Mouse (Mus musculus) heart, postnatal 14 days (tissue): ENCODE measurements around the gene Gabpb2. TPM values are rescaled to one million over a fixed set of nuclear protein-coding genes. Genes with fewer than 3 reads are reported as not detected.

Experiments
- DNase-seq, 2 experiments: peaks; one replicate each; pipeline ENCODE4 v3.0.0; 2021 to 2022
- intact Hi-C: fragments of 180-260 bp; cut with DNase I; formaldehyde crosslinking; loops from one replicate; pipeline ENCODE4 v1.15.1; 2025
- long read RNA-seq, 2 experiments: library from polyadenylated mRNA; stranded (forward); transcript quantifications; one replicate each; pipeline ENCODE4 v2.0.0; 2021
- total RNA-seq, 2 experiments: library from RNA; stranded (reverse); gene quantifications; 2 replicates each; pipeline ENCODE4 v1.2.3; 2021

The Gabpb2 gene
- 10 to 100 TPM; 14.9 to 15.0 TPM for total RNA-seq
- long read RNA-seq, experiment 1, partial matches to known transcripts, result 1 of 3 reads
- long read RNA-seq, experiment 1, other reads (novel, unspliced or antisense), result 2 of 3 reads
- long read RNA-seq, experiment 2, partial matches to known transcripts, result 1 of 8 reads
- long read RNA-seq, experiment 2, other reads (novel, unspliced or antisense), result 7 of 8 reads

GRCm38 (mm10) chr3:95217255-95218134, at the start of gene Gabpb2:
Gene Gabpb2 (minus strand): TSS chr3:95217916.
- intact Hi-C loops, result loop anchor here (2.0 to 5.0 kb wide), 2 partner anchors 45 to 75 kb away; partner anchors contain the start of gene Tnfaip8l2
- DNase-seq, result peak; percentile 98 to 99

GRCm38 (mm10) chr3:95266052-95266451, 48.3 kb upstream of the Gabpb2 start:
- intact Hi-C loops, result no loop called here
- no peak for DNase-seq

- no peak for DNase-seq
- intact Hi-C loops, result no loop called here
These were observed 47.0 kb upstream of the Gabpb2 start for GRCm38 (mm10) chr3:95264724-95265123.

- DNase-seq, result peak; percentile 75 to 78
- intact Hi-C loops, result loop anchor here (2.0 kb wide), 1 partner anchor 46 kb away; the partner anchor contains the start of gene Gabpb2
These were observed 45.5 kb upstream of the Gabpb2 start for GRCm38 (mm10) chr3:95263089-95263739.

- DNase-seq, result no peak
- intact Hi-C loops, result loop anchor here (1.0 to 2.0 kb wide), 2 partner anchors 45 to 120 kb away; partner anchors contain the start of genes Gabpb2 and Tnfaip8l2
These were observed 44.3 kb upstream of the Gabpb2 start for GRCm38 (mm10) chr3:95261975-95262374.

GRCm38 (mm10) chr3:95256931-95257330, 39.2 kb upstream of the Gabpb2 start:
- DNase-seq, result no peak
- intact Hi-C loops, result no loop called here

- no peak for DNase-seq
- intact Hi-C loops, result no loop called here
These were observed 33.2 kb upstream of the Gabpb2 start, which contains the start of gene Bnipl for GRCm38 (mm10) chr3:95250783-95251424. Gene Bnipl (minus strand): TSS chr3:95251193.

- no peak for DNase-seq
- intact Hi-C loops, result no loop called here
These were observed 32.6 kb upstream of the Gabpb2 start for GRCm38 (mm10) chr3:95250361-95250760.

GRCm38 (mm10) chr3:95247660-95248336, 30.1 kb upstream of the Gabpb2 start:
- intact Hi-C loops, result no loop called here
- DNase-seq, result no peak

- intact Hi-C loops, result no loop called here
- DNase-seq, result peak; percentile 12 to 42
These were observed 28.9 kb upstream of the Gabpb2 start for GRCm38 (mm10) chr3:95246465-95247231.

GRCm38 (mm10) chr3:95243086-95243485, 25.4 kb upstream of the Gabpb2 start:
- DNase-seq, result no peak
- intact Hi-C loops, result no loop called here

GRCm38 (mm10) chr3:95241498-95241897, 23.8 kb upstream of the Gabpb2 start, which contains the start of gene Gm128:
Gene Gm128 (minus strand): TSS chr3:95241598.
- DNase-seq, result no peak
- intact Hi-C loops, result no loop called here

GRCm38 (mm10) chr3:95240900-95241299, 23.2 kb upstream of the Gabpb2 start:
- no peak for DNase-seq
- intact Hi-C loops, result no loop called here

- no peak for DNase-seq
- intact Hi-C loops, result no loop called here
These were observed 22.3 kb upstream of the Gabpb2 start for GRCm38 (mm10) chr3:95239971-95240370.

GRCm38 (mm10) chr3:95239022-95239421, 21.3 kb upstream of the Gabpb2 start:
- intact Hi-C loops, result no loop called here
- DNase-seq, result no peak

- DNase-seq, result no peak
- intact Hi-C loops, result no loop called here
These were observed 19.9 kb upstream of the Gabpb2 start for GRCm38 (mm10) chr3:95237541-95238099.

- intact Hi-C loops, result no loop called here
These were observed 17.9 kb upstream of the Gabpb2 start for GRCm38 (mm10) chr3:95235386-95236301.

More at GRCm38 (mm10) chr3:95235386-95236301, 17.9 kb upstream of the Gabpb2 start:
- no peak for DNase-seq
